Mouse (Mus musculus) spleen, postnatal 36 days (tissue): ENCODE data around the gene Arhgap8.

ENCODE experiments used
- DNase-seq, 2 experiments: peaks; one replicate each; pipeline ENCODE4 v3.0.0; 2022; ENCODE audit warnings: low spot score in 2 of 2, mixed read lengths in 1 of 2

Gene Arhgap8

DNA sequence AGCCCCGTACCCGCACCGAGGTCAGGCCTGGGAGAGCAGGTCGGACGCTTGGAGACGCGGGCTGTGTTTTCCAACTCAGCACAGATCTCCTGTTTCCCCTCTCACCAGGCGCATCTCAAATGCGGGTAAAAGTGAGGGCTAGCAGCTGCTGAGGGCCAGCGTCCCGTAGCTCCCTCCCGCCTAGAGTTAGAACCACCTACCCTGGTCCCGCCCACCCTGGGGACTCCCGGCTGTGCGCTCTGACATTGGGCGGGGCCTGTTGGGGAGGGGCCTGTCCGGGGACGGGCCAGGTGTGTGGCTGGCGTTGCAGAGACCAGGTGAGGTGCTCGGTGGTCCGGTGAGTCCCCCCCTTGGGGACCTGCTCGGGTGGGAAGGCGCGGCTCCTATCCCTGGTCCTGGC is at the start of gene Arhgap8:
Arhgap8 (plus strand) TSS at position 262 of the 400 bp plus-strand sequence.
- peak; percentile 51 to 63 for DNase-seq

DNA sequence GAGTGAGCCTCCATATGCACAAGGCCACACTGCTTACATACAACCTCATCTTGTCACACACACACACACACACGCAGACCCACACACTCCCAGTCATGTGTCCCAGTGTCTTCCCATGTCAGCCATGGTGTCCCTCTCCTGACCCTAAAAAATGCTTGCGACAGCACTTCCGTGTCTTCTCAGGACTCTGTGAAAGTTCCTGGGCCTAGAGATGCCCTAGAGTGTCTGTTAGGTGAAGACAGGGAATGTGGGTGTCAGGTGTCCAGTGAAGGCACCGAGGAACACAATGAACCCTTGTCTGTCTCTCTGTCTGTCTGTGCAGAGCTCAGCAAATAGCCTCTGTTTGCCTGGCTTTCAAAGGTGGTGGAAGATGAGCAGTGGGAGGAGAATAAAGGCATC is 49.2 kb upstream of the Arhgap8 start:
- DNase-seq: no peak

DNA sequence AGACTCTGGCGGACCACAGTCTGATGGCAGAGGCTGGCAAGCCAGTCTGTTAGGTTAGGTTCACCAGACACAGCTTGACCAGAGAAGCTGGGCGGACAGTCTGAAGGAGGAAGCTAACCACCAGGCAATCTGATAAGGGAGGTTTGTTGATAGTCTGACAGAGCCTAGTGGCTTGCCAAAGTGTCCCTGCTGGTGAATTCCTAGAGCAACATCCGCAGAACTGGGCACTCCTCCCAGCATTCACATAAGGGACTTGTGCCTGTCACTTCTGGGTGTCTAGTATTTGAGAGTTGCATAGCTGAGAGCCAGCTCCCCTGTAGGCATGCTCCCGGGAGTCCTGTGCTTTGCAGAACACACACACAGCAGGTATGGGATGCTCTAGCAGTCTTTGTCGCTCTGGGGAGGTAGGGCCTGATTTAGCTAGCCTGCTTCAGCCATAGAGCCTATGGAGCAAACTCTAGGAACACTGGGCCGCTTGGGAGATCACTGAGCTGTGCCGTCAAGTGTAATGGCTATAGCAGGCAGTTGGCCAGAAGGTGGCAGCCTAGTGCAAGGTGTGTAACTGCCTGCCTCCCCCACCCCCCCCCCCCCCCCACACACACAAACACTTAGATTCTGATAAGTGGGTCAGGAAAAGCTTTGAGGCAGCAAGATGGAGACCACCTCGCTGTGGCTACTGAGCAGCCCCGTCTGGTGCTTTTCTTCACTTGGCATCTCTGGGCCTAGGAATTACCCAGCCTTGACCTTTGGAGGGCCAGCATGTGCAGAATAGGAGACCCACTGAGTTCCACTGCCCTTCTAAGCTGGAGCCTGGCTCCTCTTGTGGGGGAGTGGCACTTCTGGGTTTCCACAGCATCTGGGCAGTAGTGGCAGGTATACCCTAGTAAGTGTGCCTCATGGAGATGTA is 48.2 kb upstream of the Arhgap8 start:
- peak; percentile 52 to 61 for DNase-seq

DNA sequence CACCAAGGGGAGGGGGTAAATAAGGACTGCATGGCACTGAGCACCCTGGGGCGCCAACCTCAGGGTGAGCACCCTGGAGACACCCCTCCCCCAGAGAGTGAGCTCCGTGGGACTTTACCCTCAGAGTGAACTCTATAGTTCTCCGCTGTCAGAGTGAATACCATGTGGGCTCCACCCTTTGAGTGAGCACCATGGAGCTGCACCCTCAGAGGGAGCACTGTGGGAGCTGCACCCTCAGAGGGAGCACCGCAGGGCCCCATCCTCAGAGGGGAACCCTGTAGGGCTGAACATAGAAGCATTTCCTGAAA is 47.6 kb upstream of the Arhgap8 start:
- DNase-seq: no peak

DNA sequence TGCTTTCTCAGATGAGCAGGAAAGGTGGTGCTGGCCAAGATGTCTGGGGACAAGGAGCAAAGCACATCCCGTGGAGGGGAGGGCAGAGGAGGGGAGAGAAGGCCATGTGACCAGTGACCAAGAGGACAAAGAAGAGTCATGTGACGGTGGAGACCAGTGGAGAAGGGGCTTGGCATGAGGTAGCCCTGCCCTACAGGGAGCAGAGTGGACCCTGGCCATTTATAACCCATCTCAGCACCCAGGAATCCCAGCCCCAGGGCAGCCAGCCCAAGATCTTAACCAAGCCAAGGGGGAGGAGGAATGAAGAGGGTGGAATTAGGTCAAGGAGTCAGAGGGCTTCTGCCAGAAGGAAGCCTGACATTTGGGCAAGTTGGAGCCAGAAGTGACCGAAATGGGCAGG is 47.2 kb upstream of the Arhgap8 start:
- DNase-seq: no peak

DNA sequence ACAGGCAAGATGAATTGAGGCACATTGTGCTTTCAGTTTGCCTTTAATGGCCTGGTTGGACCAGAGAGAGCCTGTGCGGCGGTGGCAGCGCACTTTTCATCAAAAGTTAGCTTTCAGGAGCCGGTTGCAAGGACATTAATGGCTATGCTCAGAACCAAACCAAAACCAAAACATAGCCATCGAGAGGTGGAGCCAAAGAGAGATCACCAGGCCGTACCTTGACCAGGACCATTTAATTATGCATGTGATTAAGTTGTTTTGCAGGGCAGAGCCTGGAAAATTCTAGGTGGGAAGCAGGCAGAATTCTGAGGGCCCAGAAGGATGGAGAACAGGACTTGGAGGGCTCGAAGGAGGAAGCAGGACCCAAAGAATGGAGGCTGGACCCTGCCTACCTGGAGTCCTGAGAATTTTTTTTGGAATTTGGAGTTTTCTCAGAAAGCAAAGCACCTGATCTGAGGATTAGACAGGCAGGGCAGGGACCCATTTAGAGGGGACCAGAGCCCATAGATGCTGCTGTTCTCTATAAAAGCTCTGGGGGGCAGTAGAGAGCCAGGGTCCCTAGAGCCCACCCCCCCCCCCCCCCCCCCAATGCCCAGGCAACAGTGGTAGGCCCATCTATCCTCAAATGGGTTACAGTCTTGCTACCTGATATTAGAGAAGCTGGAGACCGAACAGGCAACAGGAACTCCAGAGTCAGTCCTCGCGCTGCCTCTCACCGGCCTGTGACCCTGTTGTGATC is 45.4 kb upstream of the Arhgap8 start:
- no peak for DNase-seq

DNA sequence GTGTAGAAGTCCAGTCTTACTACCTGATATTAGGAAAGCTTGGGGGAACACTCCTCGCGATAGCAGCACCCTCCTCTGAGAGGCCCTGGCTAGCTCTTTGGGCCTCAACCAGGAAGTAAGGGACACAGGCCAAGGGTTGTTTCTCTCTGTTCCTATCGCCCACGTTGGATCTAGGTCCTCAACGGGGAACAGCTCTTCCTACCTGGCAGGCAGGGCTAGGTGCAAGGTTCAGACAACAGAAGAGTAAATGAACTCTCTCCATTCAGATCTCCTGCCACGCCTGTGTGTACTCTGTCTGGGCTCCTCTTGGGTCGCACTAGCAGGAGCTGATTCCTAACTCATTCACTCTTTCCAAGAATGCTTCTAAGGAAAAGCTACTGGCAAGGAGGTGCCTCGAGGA is 44.5 kb upstream of the Arhgap8 start:
- no peak for DNase-seq

DNA sequence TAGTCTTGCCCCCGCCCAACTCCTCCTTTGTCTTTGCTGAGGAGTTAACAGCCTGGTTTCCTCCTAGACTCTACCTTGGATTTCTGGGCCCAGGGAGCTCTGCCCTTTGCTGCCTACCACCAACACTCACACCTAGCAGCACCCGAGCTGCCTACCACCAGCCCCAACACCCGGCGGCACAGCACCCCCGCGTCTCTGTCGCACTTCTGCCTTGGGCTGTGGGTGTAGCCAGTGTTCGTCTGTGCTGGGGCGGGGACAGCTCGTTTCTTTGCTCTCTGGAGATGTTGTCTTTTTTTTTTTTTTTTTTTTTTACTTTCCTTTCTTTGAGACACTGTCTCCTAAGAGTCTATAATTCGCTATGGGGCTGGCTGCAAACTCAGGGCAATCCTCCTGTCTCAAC is 41.9 kb upstream of the Arhgap8 start:
- peak in 1 of 2 experiments; percentile 49 for DNase-seq

DNA sequence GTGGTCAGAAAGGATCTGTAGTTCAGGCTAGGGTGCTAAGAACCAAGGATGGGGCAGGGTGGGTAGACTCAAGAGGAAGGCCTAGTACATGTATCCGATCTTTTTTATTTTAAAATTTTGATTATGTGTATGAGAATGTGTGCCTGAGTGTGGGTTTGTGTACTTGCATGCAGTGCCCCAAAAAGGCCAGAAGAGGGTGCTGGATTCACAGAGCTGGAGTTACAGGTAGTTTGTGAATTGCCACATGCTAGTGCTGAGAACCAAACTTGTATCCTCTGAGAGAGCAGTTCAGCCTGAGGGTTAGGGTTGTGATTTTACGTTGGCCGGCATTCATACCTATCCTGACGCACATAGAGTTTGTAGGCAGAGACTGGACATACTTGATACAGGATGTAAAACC is 40.8 kb upstream of the Arhgap8 start:
- no peak for DNase-seq

DNA sequence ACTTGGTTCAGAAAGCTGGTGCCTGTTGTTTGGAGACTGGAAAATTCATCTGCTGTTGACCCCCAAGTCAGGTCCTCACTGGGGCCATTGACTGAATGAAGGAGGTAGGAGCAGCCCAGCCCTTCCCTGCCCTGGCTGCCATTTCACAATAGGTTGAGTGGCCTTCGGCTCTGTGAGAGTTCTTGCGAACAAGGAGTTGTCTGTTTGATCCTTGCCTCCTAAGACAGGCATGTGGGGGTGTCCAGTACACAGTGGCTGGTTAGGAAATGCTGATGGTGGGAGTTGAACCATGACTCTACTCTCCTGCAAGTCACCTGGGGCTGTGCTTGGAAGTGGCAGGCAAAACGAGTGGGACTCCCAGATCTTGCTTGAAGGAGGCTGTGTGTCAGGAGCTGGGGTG is 40.1 kb upstream of the Arhgap8 start:
- DNase-seq: no peak

DNA sequence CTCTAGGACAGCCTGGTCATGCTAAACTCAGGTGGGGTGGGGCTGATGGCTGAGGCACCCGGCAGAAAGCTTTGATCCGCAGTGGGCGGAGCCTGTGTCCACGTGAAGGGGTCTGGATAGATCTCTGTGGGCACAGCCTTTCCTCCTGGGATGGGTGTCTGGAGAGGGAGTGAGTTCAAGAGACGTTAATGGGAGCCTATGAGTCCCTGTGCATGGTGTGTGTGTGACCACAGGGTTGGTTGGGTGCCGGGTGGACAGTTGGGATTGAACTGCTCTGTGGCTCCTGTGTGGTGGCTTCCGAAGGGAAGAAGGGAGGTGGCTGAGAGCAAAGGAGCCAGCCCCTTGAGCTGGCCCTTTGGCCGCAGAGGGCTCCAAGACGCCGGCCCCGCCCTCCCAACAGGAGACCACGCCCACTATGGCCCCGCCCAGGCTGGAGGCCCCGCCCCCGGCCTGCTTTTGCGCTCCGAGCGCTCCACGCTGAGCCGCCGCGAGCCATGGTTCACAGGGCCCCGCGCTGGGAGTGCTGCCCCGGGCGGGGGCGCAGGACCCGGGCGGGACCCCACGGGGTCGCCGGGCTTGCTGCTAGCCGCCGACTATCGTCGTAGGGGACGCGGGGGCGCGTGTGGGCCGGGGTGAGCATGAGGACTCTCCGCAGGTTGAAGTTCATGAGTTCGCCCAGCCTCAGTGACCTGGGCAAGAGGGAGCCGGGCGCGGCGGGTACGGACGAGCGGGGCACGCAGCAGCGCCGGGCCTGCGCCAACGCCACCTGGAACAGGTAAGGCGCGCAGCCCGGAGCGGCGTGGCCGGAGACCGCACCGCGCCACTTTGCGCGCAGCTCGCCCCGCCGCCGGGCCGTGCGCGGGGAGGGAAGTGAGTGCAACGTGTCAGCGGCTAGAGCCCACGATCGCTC is 39.1 kb upstream of the Arhgap8 start:
- DNase-seq: peak; percentile 87 to 88

DNA sequence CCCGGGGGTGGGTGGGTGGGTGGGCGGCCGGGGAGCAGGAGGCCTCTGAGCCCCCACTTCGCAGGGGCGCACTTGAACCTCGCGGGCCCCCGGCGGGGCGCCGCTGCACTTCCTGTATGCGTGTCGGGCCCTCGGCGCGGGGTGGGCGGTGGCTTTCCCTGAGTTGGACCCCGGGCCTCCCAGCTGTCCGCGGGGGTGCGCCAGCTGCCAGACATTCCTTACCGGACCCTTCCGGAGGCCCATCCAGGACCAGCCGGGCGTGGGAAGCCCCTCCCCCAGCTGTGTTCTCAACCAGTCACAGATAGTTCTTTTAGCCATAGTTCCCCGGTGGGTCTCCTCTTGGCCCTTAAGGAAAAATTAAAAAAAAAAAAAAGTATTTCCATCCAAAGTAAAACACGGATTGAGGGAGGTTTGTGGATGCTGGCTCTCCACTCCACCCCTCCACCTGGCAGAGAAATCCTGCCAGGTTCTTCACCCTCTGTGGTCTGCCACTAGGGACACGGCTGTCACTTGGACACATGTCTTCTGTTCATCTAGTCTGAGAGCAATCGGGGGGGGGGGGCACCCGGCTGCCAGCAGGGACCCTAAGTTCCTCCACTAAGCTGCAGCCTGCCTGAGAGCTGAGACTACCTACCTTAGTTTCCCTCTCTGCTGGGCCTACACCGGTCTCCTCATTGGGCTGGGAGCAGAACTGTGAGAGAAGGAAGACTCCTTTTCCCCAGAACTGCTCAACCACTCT is 38.2 kb upstream of the Arhgap8 start:
- peak; percentile 47 to 65 for DNase-seq

DNA sequence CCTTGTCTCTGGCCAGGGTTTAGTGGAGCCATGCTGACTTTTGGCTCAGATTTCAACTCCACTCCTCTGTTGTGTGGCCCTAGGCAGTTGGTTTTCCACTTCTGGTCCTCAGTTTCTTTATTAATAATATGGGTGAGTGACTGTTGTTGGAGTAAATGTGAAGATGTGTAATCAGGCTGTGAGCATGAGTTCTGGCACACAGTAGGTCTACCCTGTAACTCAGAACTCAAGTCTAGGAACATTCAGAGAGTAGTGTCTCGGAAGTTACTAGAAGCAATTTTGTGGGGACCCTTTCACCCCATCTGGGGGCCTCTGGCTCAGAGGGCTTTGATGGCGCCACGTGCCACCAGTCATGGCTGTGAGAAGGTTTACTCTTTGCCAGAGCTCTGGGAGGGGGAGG is 37.6 kb upstream of the Arhgap8 start:
- DNase-seq: no peak

DNA sequence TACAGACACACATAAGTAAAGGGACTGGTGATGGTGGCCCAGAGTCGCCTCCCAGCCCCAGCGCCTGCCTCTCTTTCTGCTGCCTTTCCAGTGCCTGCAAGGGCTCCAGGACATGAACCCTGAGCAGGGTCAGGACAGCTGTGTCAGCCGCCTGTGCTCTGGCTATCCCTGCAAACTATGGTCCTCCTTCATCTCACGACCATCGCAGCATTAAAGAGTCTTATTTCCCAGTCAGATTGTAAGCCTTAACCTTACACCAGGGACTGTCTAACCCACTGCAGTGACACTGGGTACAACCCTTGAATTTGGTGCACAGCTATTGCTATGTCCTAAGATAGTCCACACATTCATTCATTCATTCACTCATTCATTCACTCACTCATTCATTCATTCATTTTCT is 37.0 kb upstream of the Arhgap8 start:
- DNase-seq: no peak

DNA sequence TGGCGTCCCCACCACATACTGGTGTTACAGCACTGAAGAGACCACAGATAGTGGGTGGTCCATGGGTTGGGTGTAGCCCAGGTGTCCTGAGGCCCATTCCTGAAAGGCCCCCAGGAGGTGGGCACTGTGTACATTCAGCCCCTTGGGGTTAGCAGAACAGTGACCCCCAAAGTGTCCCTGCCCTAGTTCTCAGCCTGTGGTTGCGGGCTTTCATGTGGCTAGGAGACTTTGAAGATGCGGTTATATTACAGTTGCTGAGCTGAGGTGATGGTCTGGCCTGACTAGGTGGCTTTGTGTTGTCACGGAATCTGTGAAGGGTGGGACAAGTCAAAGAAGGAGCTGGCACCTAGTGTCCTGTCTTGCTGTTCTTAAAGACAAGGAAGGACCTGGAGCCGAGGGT is 35.3 kb upstream of the Arhgap8 start:
- DNase-seq: no peak

DNA sequence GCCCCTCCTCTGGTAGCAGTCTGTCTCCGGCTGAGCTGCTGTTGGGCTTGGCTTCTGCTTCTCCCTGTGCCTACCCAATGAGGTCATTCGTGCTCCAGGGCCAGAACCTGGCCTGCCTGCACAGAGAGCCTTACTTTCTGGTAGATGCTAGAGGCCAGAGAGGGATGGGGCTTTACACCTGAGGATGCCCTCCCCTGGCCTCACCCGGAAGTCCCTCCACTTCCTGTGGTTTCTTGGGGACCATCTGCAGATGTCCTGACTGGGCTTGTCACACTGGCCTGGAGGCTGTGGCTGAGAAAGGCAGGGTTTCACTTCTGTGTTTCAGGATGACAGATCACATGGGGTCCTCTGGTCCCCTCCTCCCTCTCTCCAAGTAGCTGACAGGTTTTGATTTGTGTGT is 34.4 kb upstream of the Arhgap8 start:
- DNase-seq: peak; percentile 94 to 95

DNA sequence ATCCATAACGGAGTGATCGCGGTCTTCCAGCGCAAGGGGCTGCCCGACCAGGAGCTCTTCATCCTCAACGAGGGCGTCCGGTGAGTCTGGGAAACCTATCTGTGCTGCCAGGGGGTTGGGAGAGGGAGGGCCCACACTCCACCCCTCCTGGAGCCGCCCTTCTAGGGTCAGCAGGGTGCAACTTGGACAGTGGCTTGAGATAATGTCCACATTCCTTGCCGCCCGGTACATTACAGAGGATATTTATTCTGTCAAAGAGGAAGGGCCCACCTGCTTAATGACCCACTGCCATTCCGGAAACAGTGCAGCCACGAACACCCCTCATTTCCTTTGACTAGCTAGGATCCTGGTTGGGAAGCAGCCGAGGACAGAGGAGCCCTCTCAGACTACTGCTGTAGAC is 31.9 kb upstream of the Arhgap8 start:
- DNase-seq: no peak

DNA sequence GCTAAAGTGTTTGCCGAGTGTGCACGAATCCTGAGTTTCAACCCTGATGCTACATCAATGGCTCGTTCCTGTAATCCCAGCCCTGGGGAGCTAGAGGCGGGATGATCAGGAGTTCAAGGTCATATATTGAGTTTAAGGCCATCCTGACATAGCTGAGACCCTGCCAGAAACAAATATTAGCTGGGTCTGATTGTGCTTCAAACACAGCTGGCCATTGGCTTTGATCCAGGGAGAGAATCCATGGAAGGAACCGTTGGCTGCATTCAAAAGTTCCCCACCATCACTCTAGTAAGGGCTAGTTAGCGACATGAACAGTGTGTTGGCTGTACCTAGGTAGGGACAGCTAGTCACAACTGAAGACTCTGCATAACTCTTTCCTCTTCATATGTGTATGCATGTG is 30.5 kb upstream of the Arhgap8 start:
- DNase-seq: no peak

DNA sequence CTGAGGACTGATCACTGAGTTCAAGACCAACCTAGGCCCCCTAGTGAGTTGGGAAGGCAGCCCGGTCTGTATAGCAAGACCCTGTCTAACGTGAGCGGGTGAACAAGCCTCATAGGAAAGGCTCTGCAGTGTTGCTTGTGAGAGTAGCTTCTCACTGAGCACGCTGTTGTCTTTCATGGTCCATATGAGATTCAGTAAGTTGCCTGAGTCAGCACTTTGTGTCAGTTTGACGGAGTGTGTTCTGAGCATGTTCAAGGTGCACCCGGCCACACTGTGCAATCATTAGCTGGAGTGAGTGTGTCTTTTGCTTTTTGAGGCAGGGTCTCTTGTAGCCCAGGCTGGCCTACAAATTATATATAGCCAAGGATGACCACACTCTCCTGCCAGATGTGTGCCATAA is 28.3 kb upstream of the Arhgap8 start:
- no peak for DNase-seq

DNA sequence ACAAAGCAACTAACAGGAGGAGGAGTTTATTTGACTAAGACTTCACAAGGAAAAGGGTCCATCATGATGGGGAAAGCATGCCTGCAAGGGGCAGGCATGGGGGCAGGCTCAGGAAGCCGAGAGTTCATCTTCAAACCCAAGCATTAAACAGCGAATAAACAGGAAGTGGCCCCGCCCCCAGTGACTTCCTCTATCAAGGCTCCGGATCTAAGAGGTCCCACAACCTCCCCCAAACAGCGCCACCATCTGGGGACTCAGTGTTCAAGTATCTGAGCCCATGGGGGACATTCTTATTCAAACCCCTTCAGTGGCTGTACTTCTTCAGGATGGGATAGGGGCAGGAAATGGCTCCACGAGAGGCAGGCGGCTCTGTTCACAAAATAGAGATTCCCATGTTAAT is 27.2 kb upstream of the Arhgap8 start:
- peak; percentile 51 to 72 for DNase-seq

DNA sequence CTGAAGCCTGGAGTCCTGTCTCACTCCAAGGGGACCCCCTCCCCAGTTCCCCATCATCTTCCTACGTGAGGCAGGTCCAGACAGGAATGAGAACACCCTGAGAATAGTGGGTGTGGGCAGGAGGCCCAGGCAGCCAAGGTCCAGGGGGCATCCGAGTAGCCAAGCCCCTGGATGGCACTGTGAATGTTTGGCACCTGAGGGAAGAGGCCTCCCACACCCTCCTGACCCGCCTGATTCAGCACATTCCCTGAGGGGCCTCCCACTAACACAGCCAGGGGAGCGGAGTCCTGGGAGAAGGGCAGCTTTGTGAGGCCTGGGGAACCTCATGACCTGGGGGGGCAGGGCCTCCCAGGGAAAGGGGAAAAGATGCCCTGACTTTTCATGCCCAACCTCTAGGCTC is 23.8 kb upstream of the Arhgap8 start:
- DNase-seq: no peak

DNA sequence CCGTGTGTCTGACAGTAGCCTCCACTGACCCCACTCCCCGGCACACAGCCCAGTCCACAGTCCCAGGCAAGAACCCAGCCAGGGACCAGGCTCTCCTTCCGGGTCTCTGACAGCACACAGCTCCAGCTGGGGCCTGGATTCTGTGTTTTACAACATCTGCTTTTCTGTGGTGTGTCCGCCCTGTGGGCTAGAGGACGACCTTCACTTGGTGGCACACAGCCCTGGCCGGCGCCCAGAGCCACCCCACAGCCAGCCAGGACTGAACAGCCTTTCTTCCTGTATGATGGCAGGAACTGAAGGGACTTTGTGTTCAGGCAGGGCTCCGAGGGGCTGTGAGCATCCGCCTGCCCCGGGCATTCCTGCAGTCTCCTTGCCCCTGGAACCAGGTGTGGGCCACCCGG is 22.2 kb upstream of the Arhgap8 start:
- DNase-seq: no peak
